Comparison of ENCODE assay signal across 29 mouse cellular contexts in the genomic region with DNA sequence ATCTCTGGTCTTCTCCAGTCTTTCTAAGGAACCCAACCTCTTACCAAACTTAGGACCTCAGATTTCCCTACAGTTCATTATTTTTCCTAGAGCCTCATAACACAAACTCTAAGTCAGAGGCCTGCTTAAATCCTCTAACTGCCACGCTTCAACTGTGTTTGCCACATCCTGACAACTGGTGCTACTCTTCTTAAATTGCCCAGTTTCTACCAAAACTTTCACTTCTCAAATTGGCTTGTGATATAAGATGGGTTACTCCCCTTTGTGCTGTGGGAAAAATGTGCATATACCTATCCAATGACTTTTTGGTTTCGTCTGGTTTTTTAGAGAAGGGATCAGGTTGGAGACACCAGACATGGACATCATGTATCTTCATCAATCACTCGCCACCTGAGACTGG. TPM values are rescaled to one million over a fixed set of nuclear protein-coding genes. Genes with fewer than 3 reads are reported as not detected.
DNase-seq lines count a peak whose midpoint lies in the region; ATAC-seq lines count a peak whose summit lies in the region.
"Had no signal": no experiment of that assay in that cellular context is flagged by ENCODE, and none has a peak within 500 bp of the region (broad histone marks: within the 10 kb centered on the region; RNA-seq: fewer than 3 reads in every experiment).

No protein-coding gene starts in this region.

- ATAC-seq in megakaryocyte progenitor cell, adult 5-6 weeks (replicated peaks; ENCODE audit: poor library complexity), result peak; percentile 31; the same call in 1 of the 2 replicates
- ATAC-seq: forebrain, embryonic 14.5 days; forebrain, embryonic 16.5 days had no signal

- DNase-seq in A20 (ENCODE audit: low read depth, low spot score), result peak; percentile 10
- no peak for DNase-seq in ovary, postnatal 10 days (ENCODE audit: low spot score)
- no peak for DNase-seq in kidney, postnatal 25 days
- DNase-seq: adrenal gland, adult 2 months; adrenal gland, postnatal 10 days; adrenal gland, postnatal 25 days; cerebellum, adult 11 months; cerebellum, adult 18-20 months; cerebellum, adult 8-10 months; cerebellum, adult 9-11 months; cerebellum, postnatal 14 days; cerebellum, postnatal 36 days; embryo, embryonic 11 days had no signal

- no peak overlapping the region for H3K4me3 ChIP-seq in macrophage (ENCODE audit: inconsistent target)
- H3K4me3 ChIP-seq: embryonic facial prominence, embryonic 13.5 days; embryonic facial prominence, embryonic 15.5 days; erythroblast, embryonic 14.5 days; forebrain, embryonic 10.5 days; forebrain, embryonic 12.5 days had no signal

- peak overlapping the region; percentile 8; the same call in 1 of the 2 replicates for H3K27ac ChIP-seq in macrophage
- H3K27ac ChIP-seq: embryonic facial prominence, embryonic 13.5 days; embryonic facial prominence, embryonic 15.5 days; forebrain, embryonic 10.5 days; forebrain, embryonic 12.5 days had no signal

- WGBS in macrophage (ENCODE audit: missing documents), result 57% methylated on average over 3 of the region's 3 CpGs

- H3K36me3 ChIP-seq in macrophage (ENCODE audit: inconsistent target), result no peaks in the 10 kb centered on the region
- H3K36me3 ChIP-seq: embryonic facial prominence, embryonic 13.5 days; embryonic facial prominence, embryonic 15.5 days; forebrain, embryonic 10.5 days; forebrain, embryonic 12.5 days had no signal

- no peaks in the 10 kb centered on the region for H3K79me2 ChIP-seq in macrophage (ENCODE audit: inconsistent target)

RNA-seq across cellular contexts. Expression of gene Klk1b1, which starts 0.5 kb away (rescaled TPM):
- total RNA-seq in macrophage (2018; cell fraction: chromatin; rRNA removed), result not detected
- total RNA-seq in macrophage (2018; cell fraction: cytosol; rRNA removed), result 1 to 10 TPM in 17 of 26 experiments, under 1 TPM in 9; 0.33 to 4.6 (median 1.6) TPM
- total RNA-seq in macrophage (2018; cell fraction: nucleus; rRNA removed), result 1 to 10 TPM in 11 of 26 experiments, under 1 TPM in 6, not detected in 9; 0.67 to 3.1 (median 1.2) TPM
- 0.91 to 5.8 TPM (median 2.6 TPM) in 3 replicates for polyA plus RNA-seq in macrophage (2018)
- total RNA-seq in megakaryocyte progenitor cell, adult 5-6 weeks (2015), result not detected in 2 replicates
- not detected in 2 replicates for total RNA-seq in megakaryocyte progenitor cell, adult 5-6 weeks (2017)
- total RNA-seq: adrenal gland, adult 2 months; adrenal gland, postnatal 10 days; adrenal gland, postnatal 25 days; adrenal gland, postnatal 4 days; common myeloid progenitor, adult 5-6 weeks; ES-E14; MEL had no signal
- polyA plus RNA-seq: adrenal gland, adult 2 months; brain, embryonic 14.5 days; C2C12; embryonic facial prominence, embryonic 11.5 days; embryonic facial prominence, embryonic 13.5 days; embryonic facial prominence, embryonic 15.5 days; erythroblast, embryonic 14.5 days; forebrain, embryonic 10.5 days; forebrain, embryonic 12.5 days; forebrain, embryonic 14.5 days; forebrain, embryonic 16.5 days had no signal

RNA-seq across cellular contexts. Expression of gene Klk1b9, which starts 8.8 kb away (rescaled TPM):
- not detected for total RNA-seq in macrophage (2018; cell fraction: chromatin; rRNA removed)
- under 1 TPM in 6 of 26 experiments, not detected in 20; 0.14 to 0.42 (median 0.25) TPM for total RNA-seq in macrophage (2018; cell fraction: cytosol; rRNA removed)
- under 1 TPM in 1 of 26 experiments, not detected in 25; 0.75 TPM for total RNA-seq in macrophage (2018; cell fraction: nucleus; rRNA removed)
- 0.40 TPM in 1 of 3 replicates, not detected in the others for polyA plus RNA-seq in macrophage (2018)
- total RNA-seq in megakaryocyte progenitor cell, adult 5-6 weeks (2015), result not detected in 2 replicates
- total RNA-seq in megakaryocyte progenitor cell, adult 5-6 weeks (2017), result not detected in 2 replicates
- total RNA-seq: adrenal gland, adult 2 months; adrenal gland, postnatal 10 days; adrenal gland, postnatal 25 days; adrenal gland, postnatal 4 days; common myeloid progenitor, adult 5-6 weeks; ES-E14; MEL had no signal
- polyA plus RNA-seq: adrenal gland, adult 2 months; brain, embryonic 14.5 days; C2C12; embryonic facial prominence, embryonic 11.5 days; embryonic facial prominence, embryonic 13.5 days; embryonic facial prominence, embryonic 15.5 days; erythroblast, embryonic 14.5 days; forebrain, embryonic 10.5 days; forebrain, embryonic 12.5 days; forebrain, embryonic 14.5 days; forebrain, embryonic 16.5 days had no signal

RNA-seq across cellular contexts. Expression of gene Klk1b8, which starts 16.6 kb away (rescaled TPM):
- total RNA-seq in macrophage (2018; cell fraction: chromatin; rRNA removed), result not detected
- total RNA-seq in macrophage (2018; cell fraction: cytosol; rRNA removed), result not detected
- total RNA-seq in macrophage (2018; cell fraction: nucleus; rRNA removed), result not detected
- not detected in 3 replicates for polyA plus RNA-seq in macrophage (2018)
- total RNA-seq in megakaryocyte progenitor cell, adult 5-6 weeks (2015), result not detected in 2 replicates
- not detected in 2 replicates for total RNA-seq in megakaryocyte progenitor cell, adult 5-6 weeks (2017)
- total RNA-seq: adrenal gland, adult 2 months; adrenal gland, postnatal 10 days; adrenal gland, postnatal 25 days; adrenal gland, postnatal 4 days; common myeloid progenitor, adult 5-6 weeks; ES-E14; MEL had no signal
- polyA plus RNA-seq: adrenal gland, adult 2 months; brain, embryonic 14.5 days; C2C12; embryonic facial prominence, embryonic 11.5 days; embryonic facial prominence, embryonic 13.5 days; embryonic facial prominence, embryonic 15.5 days; erythroblast, embryonic 14.5 days; forebrain, embryonic 10.5 days; forebrain, embryonic 12.5 days; forebrain, embryonic 14.5 days; forebrain, embryonic 16.5 days had no signal

RNA-seq across cellular contexts. Expression of gene Klk1b11, which starts 28.6 kb away (rescaled TPM):
- total RNA-seq in macrophage (2018; cell fraction: chromatin; rRNA removed), result not detected
- 10 to 100 TPM in 14 of 26 experiments, 1 to 10 TPM in 12; 1.7 to 41.4 (median 11.8) TPM for total RNA-seq in macrophage (2018; cell fraction: cytosol; rRNA removed)
- total RNA-seq in macrophage (2018; cell fraction: nucleus; rRNA removed), result 10 to 100 TPM in 5 of 26 experiments, 1 to 10 TPM in 20, not detected in 1; 1.3 to 17.5 (median 6.0) TPM
- polyA plus RNA-seq in macrophage (2018), result 8.0 to 74.1 TPM (median 17.4 TPM) in 3 replicates
- not detected in 2 replicates for total RNA-seq in megakaryocyte progenitor cell, adult 5-6 weeks (2015)
- not detected in 2 replicates for total RNA-seq in megakaryocyte progenitor cell, adult 5-6 weeks (2017)
- total RNA-seq: adrenal gland, adult 2 months; adrenal gland, postnatal 10 days; adrenal gland, postnatal 25 days; common myeloid progenitor, adult 5-6 weeks; ES-E14; MEL had no signal
- polyA plus RNA-seq: adrenal gland, adult 2 months; brain, embryonic 14.5 days; C2C12; embryonic facial prominence, embryonic 11.5 days; embryonic facial prominence, embryonic 13.5 days; embryonic facial prominence, embryonic 15.5 days; erythroblast, embryonic 14.5 days; forebrain, embryonic 10.5 days; forebrain, embryonic 12.5 days; forebrain, embryonic 14.5 days; forebrain, embryonic 16.5 days had no signal

RNA-seq across cellular contexts. Expression of gene Klk15, which starts 33.5 kb away (rescaled TPM):
- not detected for total RNA-seq in macrophage (2018; cell fraction: chromatin; rRNA removed)
- total RNA-seq in macrophage (2018; cell fraction: cytosol; rRNA removed), result not detected
- not detected for total RNA-seq in macrophage (2018; cell fraction: nucleus; rRNA removed)
- polyA plus RNA-seq in macrophage (2018), result not detected in 3 replicates
- total RNA-seq in megakaryocyte progenitor cell, adult 5-6 weeks (2015), result not detected in 2 replicates
- total RNA-seq in megakaryocyte progenitor cell, adult 5-6 weeks (2017), result not detected in 2 replicates
- total RNA-seq: adrenal gland, adult 2 months; adrenal gland, postnatal 10 days; adrenal gland, postnatal 25 days; adrenal gland, postnatal 4 days; common myeloid progenitor, adult 5-6 weeks; ES-E14; MEL had no signal
- polyA plus RNA-seq: adrenal gland, adult 2 months; brain, embryonic 14.5 days; C2C12; embryonic facial prominence, embryonic 11.5 days; embryonic facial prominence, embryonic 13.5 days; embryonic facial prominence, embryonic 15.5 days; erythroblast, embryonic 14.5 days; forebrain, embryonic 10.5 days; forebrain, embryonic 12.5 days; forebrain, embryonic 14.5 days; forebrain, embryonic 16.5 days had no signal
